Mouse (Mus musculus) embryonic fibroblast, embryonic 13.5 days (primary cell): ENCODE results near the gene Ank3. TPM values are rescaled to one million over a fixed set of nuclear protein-coding genes. Genes with fewer than 3 reads are reported as not detected.

Experiments
- H3K27ac ChIP-seq: 2 replicates; pipeline ENCODE4 v1.5.1; 2012; ENCODE audit warnings: low read length, control low read depth, inconsistent platforms; ENCODE audit not compliant: insufficient read depth
- H3K4me1 ChIP-seq: 2 replicates; pipeline ENCODE4 v1.6.1; 2011; ENCODE audit warnings: low read length; ENCODE audit not compliant: control insufficient read depth, insufficient read depth
- H3K4me3 ChIP-seq: 2 replicates; pipeline ENCODE4 v1.5.1; 2011; ENCODE audit warnings: mild to moderate bottlenecking, control low read depth, low read length; ENCODE audit not compliant: insufficient read depth
- CTCF ChIP-seq: IDR thresholded peaks from 2 replicates; pipeline ENCODE4 v1.5.1; 2011; ENCODE audit warnings: mild to moderate bottlenecking, control low read depth, low read length, moderate library complexity, borderline replicate concordance; ENCODE audit not compliant: insufficient read depth
- POLR2A ChIP-seq: IDR thresholded peaks from 2 replicates; pipeline ENCODE4 v1.6.1; 2011; ENCODE audit warnings: low read depth, mild to moderate bottlenecking, control low read depth, low read length, moderate library complexity
- polyA plus RNA-seq: library from polyadenylated mRNA; stranded (reverse); fragments of >200 nt; gene quantifications from 2 replicates; pipeline ENCODE4 v1.2.4, GENCODE M21; 2011; ENCODE audit warnings: low read depth; ENCODE audit not compliant: missing spikeins, insufficient read length

Gene Ank3
- polyA plus RNA-seq, 1 experiment: 21.6 TPM

DNA sequence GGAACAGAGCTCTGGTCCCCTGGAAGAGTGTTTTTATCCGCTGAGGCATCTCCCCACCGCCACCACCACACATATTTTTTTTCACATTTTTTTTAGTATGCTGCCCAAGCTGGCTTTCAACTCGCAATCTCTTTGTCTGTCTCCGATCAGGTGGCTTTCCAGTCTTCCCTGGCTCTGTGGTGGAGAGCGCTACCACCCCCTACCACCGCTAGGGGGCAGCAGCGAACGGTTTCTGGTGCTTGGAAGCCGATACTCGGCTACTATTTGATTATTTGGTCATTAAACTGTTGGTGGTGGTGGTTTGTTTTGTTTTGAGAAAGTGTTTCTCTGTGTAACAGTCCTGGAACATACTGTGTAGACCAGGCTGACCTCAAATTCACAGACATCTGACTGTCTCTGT is 27.1 kb upstream of the Ank3 start:
- H3K4me3 ChIP-seq: no peak overlapping the region
- no peak overlapping the region for H3K27ac ChIP-seq
- H3K4me1 ChIP-seq: no peaks in the 10 kb centered on the region
- TF ChIP-seq CTCF (peak; percentile 53; the same call in 1 of the 2 replicates), POLR2A (no peak)

GRCm38 (mm10) chr10:69372061-69372460 is 26.5 kb upstream of the Ank3 start:
- no peak for TF ChIP-seq CTCF
- no peak for TF ChIP-seq POLR2A
- Histone ChIP-seq H3K4me3 (no peak overlapping the region), H3K27ac (no peak overlapping the region), H3K4me1 (no peaks in the 10 kb centered on the region)

DNA sequence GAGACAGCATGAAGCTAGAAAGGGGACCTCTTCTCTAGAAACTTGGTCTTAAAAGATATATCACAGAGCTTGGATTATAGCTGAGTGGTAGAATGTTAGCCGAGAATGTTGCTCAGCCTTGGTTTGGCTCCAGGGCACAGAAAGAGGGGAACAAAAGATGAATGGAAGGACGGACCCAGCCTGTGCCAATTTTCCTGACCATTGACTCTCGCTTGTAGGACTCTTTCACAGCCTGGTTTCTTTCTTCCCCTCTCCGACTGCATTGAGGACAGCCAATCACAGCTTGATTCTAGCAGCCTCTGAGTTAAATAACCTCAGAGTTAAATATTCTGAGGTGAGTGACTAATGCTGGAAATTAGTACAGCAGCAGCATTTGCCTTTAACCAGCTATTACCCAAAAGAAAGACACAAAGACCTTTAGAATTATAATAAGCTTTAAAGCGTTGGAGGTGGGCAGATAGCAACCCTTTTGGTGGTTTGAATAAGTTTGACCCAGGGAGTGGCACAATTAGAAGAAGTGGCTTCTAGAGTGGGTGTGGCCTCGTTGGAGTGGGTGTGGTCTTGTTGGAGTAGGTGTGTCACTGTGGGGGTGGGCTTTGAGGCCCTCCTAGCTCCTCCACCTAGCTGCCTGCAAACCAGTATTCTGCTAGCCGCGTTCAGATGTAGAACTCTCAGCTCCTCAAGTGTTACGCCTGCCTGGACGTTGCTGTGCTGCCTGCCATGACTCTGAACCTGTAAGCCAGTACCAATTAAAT is 24.6 kb upstream of the Ank3 start:
- H3K27ac ChIP-seq: no peak overlapping the region
- no peak overlapping the region for H3K4me3 ChIP-seq
- H3K4me1 ChIP-seq: no peaks in the 10 kb centered on the region
- TF ChIP-seq POLR2A: no peak
- no peak for TF ChIP-seq CTCF

GRCm38 (mm10) chr10:69375154-69375553 is 23.4 kb upstream of the Ank3 start:
- TF ChIP-seq CTCF (peak; percentile 9; the same call in 1 of the 2 replicates), POLR2A (no peak)
- Histone ChIP-seq H3K27ac (no peak overlapping the region), H3K4me1 (no peaks in the 10 kb centered on the region), H3K4me3 (no peak overlapping the region)

- Histone ChIP-seq H3K4me1 (no peaks in the 10 kb centered on the region), H3K4me3 (no peak overlapping the region), H3K27ac (no peak overlapping the region)
- TF ChIP-seq CTCF (no peak), POLR2A (no peak)
Observed at GRCm38 (mm10) chr10:69383186-69383585, 15.4 kb upstream of the Ank3 start.

GRCm38 (mm10) chr10:69384640-69385039 is 13.9 kb upstream of the Ank3 start:
- H3K27ac ChIP-seq: no peak overlapping the region
- H3K4me3 ChIP-seq: no peak overlapping the region
- H3K4me1 ChIP-seq: no peaks in the 10 kb centered on the region
- TF ChIP-seq CTCF (no peak), POLR2A (no peak)

GRCm38 (mm10) chr10:69385136-69385535 is 13.4 kb upstream of the Ank3 start:
- no peak overlapping the region for H3K27ac ChIP-seq
- H3K4me1 ChIP-seq: no peaks in the 10 kb centered on the region
- H3K4me3 ChIP-seq: no peak overlapping the region
- TF ChIP-seq POLR2A (no peak), CTCF (no peak)

GRCm38 (mm10) chr10:69386767-69387166 is 11.8 kb upstream of the Ank3 start:
- no peak overlapping the region for H3K4me3 ChIP-seq
- TF ChIP-seq CTCF: no peak
- TF ChIP-seq POLR2A: no peak
- H3K27ac ChIP-seq: no peak overlapping the region

GRCm38 (mm10) chr10:69389511-69389910 is 9.1 kb upstream of the Ank3 start:
- Histone ChIP-seq H3K27ac (no peak overlapping the region), H3K4me1 (no peaks in the 10 kb centered on the region), H3K4me3 (no peak overlapping the region)
- TF ChIP-seq POLR2A (no peak), CTCF (no peak)

More at GRCm38 (mm10) chr10:69386767-69387166, 11.8 kb upstream of the Ank3 start:
- no peaks in the 10 kb centered on the region for H3K4me1 ChIP-seq

GRCm38 (mm10) chr10:69398197-69398762 is 293 bp upstream of the Ank3 start:
- Histone ChIP-seq H3K27ac (no peak overlapping the region), H3K4me1 (no peaks in the 10 kb centered on the region), H3K4me3 (peak overlapping the region; percentile 53)
- no peak for TF ChIP-seq POLR2A
- TF ChIP-seq CTCF: no peak

DNA sequence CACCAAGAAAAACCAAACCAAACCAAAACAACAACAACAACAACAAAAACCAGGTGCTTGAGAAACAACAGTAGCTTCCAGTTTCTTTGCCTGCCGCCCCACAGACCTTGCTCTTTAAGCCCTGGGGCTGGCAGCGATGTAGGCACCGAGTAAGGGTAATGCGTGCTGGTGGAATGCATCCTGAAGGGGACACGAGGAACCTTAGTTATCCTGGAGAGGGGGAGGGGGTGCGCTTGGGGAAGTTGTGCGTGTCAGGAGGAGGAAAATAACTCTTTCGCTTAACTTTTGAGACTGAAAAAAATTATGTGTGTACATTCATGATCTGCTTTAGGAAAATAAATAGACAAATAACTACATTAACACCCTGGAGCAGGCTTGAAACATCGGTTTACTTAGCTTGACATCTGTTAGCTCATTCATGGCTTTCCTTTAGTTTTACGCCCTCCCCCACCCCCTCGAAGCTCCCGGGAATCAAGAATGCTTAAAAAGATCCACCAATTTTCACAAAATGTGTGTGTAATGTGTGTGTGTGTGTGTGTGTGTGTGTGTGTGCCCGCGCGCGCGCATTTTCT is 1.3 kb downstream of the Ank3 start:
- TF ChIP-seq CTCF (no peak), POLR2A (no peak)
- H3K4me3 ChIP-seq: no peak overlapping the region
- no peak overlapping the region for H3K27ac ChIP-seq
- no peaks in the 10 kb centered on the region for H3K4me1 ChIP-seq
